Mouse (Mus musculus) heart, embryonic 14.5 days (tissue): ENCODE measurements around the gene Strip1. TPM values are rescaled to one million over a fixed set of nuclear protein-coding genes. Genes with fewer than 3 reads are reported as not detected.
A peak's percentile ranks its signal among the peaks of the same experiment; 100 is the strongest.

Experiments
- ATAC-seq: fragments of 200-750 bp; cut with Nextera tagmentation; 2 replicates; pipeline ENCODE4 v1.8.0; 2017; ENCODE audit warnings: low read depth, moderate TSS enrichment; ENCODE audit not compliant: insufficient number of reproducible peaks, insufficient read depth, low FRiP score
- H3K27ac ChIP-seq, 2 experiments: fragments of 200-500 bp in 1 of 2; fragments of 300-500 bp in 1 of 2; sonication (generic) in 1 of 2; replicated peaks in 1 of 2; 2 replicates each; pipeline ENCODE4 v1.5.1; 2012 to 2014; ENCODE audit warnings: low read depth in 2 of 2, low read length in 2 of 2, control low read depth in 1 of 2, mild to moderate bottlenecking in 1 of 2, mixed read lengths in 1 of 2; ENCODE audit not compliant: control insufficient read depth in 1 of 2, insufficient read depth in 1 of 2
- H3K27me3 ChIP-seq: fragments of 300-500 bp; sonication (generic); 2 replicates; pipeline ENCODE4 v1.6.1; 2014; ENCODE audit warnings: mild to moderate bottlenecking, low read length, control low read depth; ENCODE audit not compliant: control insufficient read depth, insufficient read depth
- H3K36me3 ChIP-seq: fragments of 300-500 bp; sonication (generic); 2 replicates; pipeline ENCODE4 v1.6.1; 2014; ENCODE audit warnings: mild to moderate bottlenecking, control low read depth, low read length, mixed read lengths; ENCODE audit not compliant: control insufficient read depth, insufficient read depth
- H3K4me1 ChIP-seq, 2 experiments: fragments of 200-500 bp in 1 of 2; fragments of 300-500 bp in 1 of 2; sonication (generic) in 1 of 2; 2 replicates each; pipeline ENCODE4 v1.6.1; 2012 to 2014; ENCODE audit warnings: low read length in 2 of 2, control low read depth in 1 of 2, mixed read lengths in 1 of 2; ENCODE audit not compliant: control insufficient read depth in 2 of 2, insufficient read depth in 2 of 2
- H3K4me2 ChIP-seq: fragments of 300-500 bp; sonication (generic); 2 replicates; pipeline ENCODE4 v1.6.1; 2014; ENCODE audit warnings: mild to moderate bottlenecking, low read length
- H3K4me3 ChIP-seq, 2 experiments: fragments of 200-500 bp in 1 of 2; fragments of 300-500 bp in 1 of 2; sonication (generic) in 1 of 2; 2 replicates each; pipeline ENCODE4 v1.5.1; 2012 to 2014; ENCODE audit warnings: low read length in 2 of 2, mild to moderate bottlenecking in 2 of 2, control low read depth in 1 of 2, low read depth in 1 of 2, moderate library complexity in 1 of 2; ENCODE audit not compliant: control insufficient read depth in 1 of 2, insufficient read depth in 1 of 2
- H3K9ac ChIP-seq: fragments of 300-500 bp; sonication (generic); 2 replicates; pipeline ENCODE4 v1.6.1; 2014; ENCODE audit warnings: mild to moderate bottlenecking, low read length
- H3K9me3 ChIP-seq: fragments of 300-500 bp; sonication (generic); 2 replicates; pipeline ENCODE4 v1.6.1; 2016; ENCODE audit warnings: low read length, control low read depth; ENCODE audit not compliant: control insufficient read depth
- WGBS: fragments of 180-500 bp; shearing (Covaris S2); extraction: QIAGEN DNeasy Blood & Tissue Kit; methylation state at CpG from one replicate; pipeline ENCODE4 v1.1.7; 2014; 5-methylcytosine and 5-hydroxymethylcytosine counted together
- polyA plus RNA-seq: library from polyadenylated mRNA; unstranded; fragments of >200 nt; fragmentation: Nextera tagmentation; extraction: Ambion mirVana; gene quantifications from 2 replicates; pipeline ENCODE4 v1.2.1, GENCODE M21; 2014

Strip1 gene
- polyA plus RNA-seq, 1 experiment from 2014 or later: 40.3 TPM

DNA sequence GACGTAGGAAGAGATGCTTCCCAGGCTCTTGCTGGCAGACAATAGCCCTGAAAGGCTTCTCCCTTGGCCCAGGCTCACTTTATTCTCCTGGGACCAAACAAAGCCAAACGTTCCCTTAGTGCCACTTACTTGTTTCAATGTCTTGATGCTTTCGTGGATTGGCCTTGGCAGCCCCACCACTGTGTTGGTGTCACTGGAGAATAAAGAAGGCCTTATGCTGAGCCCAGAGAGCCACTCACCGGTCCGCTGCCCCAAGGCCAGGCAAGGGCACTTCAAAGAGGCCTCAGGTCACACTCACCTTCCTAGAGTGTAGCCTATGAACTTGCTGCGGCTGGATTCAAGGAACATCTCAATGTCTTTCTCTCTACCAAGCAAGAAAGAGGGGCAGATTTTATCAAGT lies 11.6 kb downstream of the Strip1 start:
- H3K4me2 ChIP-seq: no peak overlapping the region
- H3K27me3 ChIP-seq: no peaks in the 10 kb centered on the region
- no peaks in the 10 kb centered on the region for H3K9me3 ChIP-seq

GRCm38 (mm10) chr3:107617800-107618199 lies 13.7 kb downstream of the Strip1 start:
- H3K4me1 ChIP-seq: peaks cover 0 to 3% of the 10 kb centered on the region in 2 experiments; a peak in 1 of 4 replicates
- no peak for ATAC-seq
- H3K27me3 ChIP-seq: no peaks in the 10 kb centered on the region
- no peak overlapping the region for H3K9ac ChIP-seq
- 93% methylated on average over 3 of the region's 3 CpGs for WGBS
- no peaks in the 10 kb centered on the region for H3K9me3 ChIP-seq
- peaks cover 99% of the 10 kb centered on the region for H3K36me3 ChIP-seq
- H3K4me2 ChIP-seq: no peak overlapping the region
- H3K27ac ChIP-seq: no peak overlapping the region
- H3K4me3 ChIP-seq: no peak overlapping the region

More for the DNA sequence above, 11.6 kb downstream of the Strip1 start:
- H3K4me1 ChIP-seq: peaks cover 0 to 3% of the 10 kb centered on the region in 2 experiments; a peak in 1 of 4 replicates
- peaks cover 99% of the 10 kb centered on the region for H3K36me3 ChIP-seq
- ATAC-seq: no peak
- no peak overlapping the region for H3K9ac ChIP-seq
- H3K4me3 ChIP-seq: no peak overlapping the region
- WGBS: 88% methylated on average over 6 of the region's 6 CpGs
- H3K27ac ChIP-seq: no peak overlapping the region

DNA sequence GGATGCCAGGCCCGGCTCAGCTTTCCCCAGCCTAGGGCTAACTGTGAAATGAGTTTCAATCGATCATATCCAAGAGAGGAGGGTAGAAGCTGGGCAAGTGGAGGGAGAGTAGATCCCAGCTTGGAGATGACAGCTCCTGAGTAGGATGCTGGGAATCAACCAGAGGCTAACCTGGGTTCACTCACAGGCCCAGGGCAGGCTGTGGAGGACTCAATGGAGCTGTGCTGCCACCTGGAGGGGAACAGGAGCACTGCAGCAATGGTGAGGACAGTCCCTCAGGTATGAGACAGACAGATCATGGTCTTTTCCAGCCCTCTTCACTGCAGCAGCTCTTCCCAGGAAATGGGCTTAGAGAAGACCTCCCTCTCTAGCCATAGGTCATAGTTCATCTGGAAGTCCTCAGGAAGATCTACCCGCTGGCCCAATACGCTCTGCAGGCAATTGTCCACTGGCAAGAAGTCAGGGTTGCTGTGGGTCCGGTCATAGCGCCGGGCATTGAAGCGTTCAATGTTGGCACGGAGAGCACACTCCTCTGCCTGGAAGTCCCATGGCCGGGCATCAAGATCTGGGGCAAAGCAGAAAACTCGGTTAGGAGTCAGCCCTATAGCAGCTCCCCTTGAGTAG lies 18.5 kb downstream of the Strip1 start:
- no peak for ATAC-seq
- Histone ChIP-seq H3K27ac (no peak overlapping the region), H3K9ac (no peak overlapping the region), H3K36me3 (peaks cover 75% of the 10 kb centered on the region), H3K4me1 (peaks cover 6 to 11% of the 10 kb centered on the region in 2 experiments; a peak in 3 of 4 replicates), H3K9me3 (no peaks in the 10 kb centered on the region), H3K4me3 (no peak overlapping the region), H3K4me2 (no peak overlapping the region), H3K27me3 (no peaks in the 10 kb centered on the region)
- 84% methylated on average over 11 of the region's 11 CpGs for WGBS

DNA sequence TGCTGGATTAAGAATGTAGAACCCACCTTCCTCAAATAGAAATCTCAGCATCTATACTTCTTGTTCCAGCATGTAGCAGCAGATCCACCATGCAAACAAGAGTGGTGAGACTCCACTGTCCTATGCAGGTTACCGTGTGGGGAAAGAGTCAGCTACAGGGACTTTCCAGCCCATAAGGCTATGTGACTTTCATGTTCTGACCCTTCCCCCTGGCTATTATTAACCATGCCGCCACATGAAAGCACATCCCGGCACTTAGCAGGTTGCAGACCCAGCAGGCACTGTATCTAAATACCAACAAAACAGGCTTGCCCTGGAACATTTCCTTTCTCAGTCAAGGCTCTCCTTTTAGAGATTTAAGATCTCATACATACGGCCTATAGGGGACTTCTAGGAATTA lies 20.1 kb downstream of the Strip1 start:
- no peak overlapping the region for H3K4me2 ChIP-seq
- WGBS: 30% methylated on average over 4 of the region's 4 CpGs
- no peaks in the 10 kb centered on the region for H3K9me3 ChIP-seq
- H3K27ac ChIP-seq: peak overlapping the region in 1 of 2 experiments; percentile 11; a peak in 1 of 4 replicates
- no peak overlapping the region for H3K9ac ChIP-seq
- ATAC-seq: no peak
- no peaks in the 10 kb centered on the region for H3K27me3 ChIP-seq
- peaks cover 3 to 11% of the 10 kb centered on the region in 2 experiments; a peak in 3 of 4 replicates for H3K4me1 ChIP-seq
- H3K4me3 ChIP-seq: no peak overlapping the region
- H3K36me3 ChIP-seq: peaks cover 59% of the 10 kb centered on the region

- Histone ChIP-seq H3K27me3 (peaks cover 7% of the 10 kb centered on the region), H3K27ac (no peak overlapping the region), H3K36me3 (peaks cover 39% of the 10 kb centered on the region), H3K9me3 (no peaks in the 10 kb centered on the region), H3K4me3 (no peak overlapping the region), H3K4me1 (peaks cover 5 to 11% of the 10 kb centered on the region in 2 experiments; a peak in 3 of 4 replicates), H3K9ac (no peak overlapping the region), H3K4me2 (no peak overlapping the region)
- ATAC-seq: no peak
- whole genome bisulfite sequencing: 80% methylated on average over 3 of the region's 3 CpGs
Observed at GRCm38 (mm10) chr3:107609376-107609775, 22.1 kb downstream of the Strip1 start.

GRCm38 (mm10) chr3:107608808-107609207 lies 22.7 kb downstream of the Strip1 start:
- peaks cover 5 to 11% of the 10 kb centered on the region in 2 experiments; a peak in 3 of 4 replicates for H3K4me1 ChIP-seq
- H3K27me3 ChIP-seq: peaks cover 11% of the 10 kb centered on the region
- H3K4me2 ChIP-seq: no peak overlapping the region
- no peak overlapping the region for H3K27ac ChIP-seq
- no peak overlapping the region for H3K4me3 ChIP-seq
- H3K9me3 ChIP-seq: no peaks in the 10 kb centered on the region
- peaks cover 33% of the 10 kb centered on the region for H3K36me3 ChIP-seq
- H3K9ac ChIP-seq: no peak overlapping the region
- ATAC-seq: no peak
- 34% methylated on average over 4 of the region's 4 CpGs for WGBS

DNA sequence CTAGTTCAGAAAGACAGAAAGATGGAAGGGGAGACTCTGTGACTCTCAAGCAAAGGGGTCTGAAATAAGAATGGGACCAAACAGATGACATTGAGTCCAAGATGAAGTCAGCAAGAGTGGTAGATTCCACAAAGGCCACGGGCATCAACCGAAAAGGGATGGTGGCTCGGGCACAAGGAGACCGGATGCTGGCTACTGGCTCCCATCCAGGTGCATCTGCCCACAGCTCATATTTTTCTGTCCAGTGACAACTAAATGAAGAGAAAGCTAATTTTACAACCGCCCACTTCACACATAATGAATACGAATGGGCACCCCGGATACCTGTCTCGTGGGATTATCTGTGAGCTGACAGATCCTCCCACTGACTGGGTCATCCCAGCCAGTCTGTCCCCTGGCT lies 24.3 kb downstream of the Strip1 start:
- 85% methylated on average over 8 of the region's 8 CpGs for WGBS
- no peak overlapping the region for H3K27ac ChIP-seq
- H3K9ac ChIP-seq: no peak overlapping the region
- peaks cover 17% of the 10 kb centered on the region for H3K36me3 ChIP-seq
- peaks cover 11% of the 10 kb centered on the region for H3K27me3 ChIP-seq
- ATAC-seq: no peak
- no peak overlapping the region for H3K4me2 ChIP-seq
- no peaks in the 10 kb centered on the region for H3K9me3 ChIP-seq
- peaks cover 5 to 11% of the 10 kb centered on the region in 2 experiments; a peak in 3 of 4 replicates for H3K4me1 ChIP-seq
- no peak overlapping the region for H3K4me3 ChIP-seq

- ATAC-seq: no peak
- Histone ChIP-seq H3K4me2 (no peak overlapping the region), H3K9me3 (no peaks in the 10 kb centered on the region), H3K36me3 (no peaks in the 10 kb centered on the region), H3K9ac (no peak overlapping the region), H3K27me3 (peaks cover 30% of the 10 kb centered on the region), H3K4me3 (no peak overlapping the region), H3K27ac (no peak overlapping the region), H3K4me1 (peaks cover 0 to 2% of the 10 kb centered on the region in 2 experiments; a peak in 1 of 4 replicates)
- WGBS: 10% methylated on average over 4 of the region's 4 CpGs
Observed at GRCm38 (mm10) chr3:107605304-107605703, 26.2 kb downstream of the Strip1 start.
